Mouse (Mus musculus) hindbrain, embryonic 12.5 days (tissue): ENCODE data around the gene Gm37240. TPM values are rescaled to one million over a fixed set of nuclear protein-coding genes. Genes with fewer than 3 reads are reported as not detected.
A peak's percentile ranks its signal among the peaks of the same experiment; 100 is the strongest.

ENCODE experiments used
- ATAC-seq: fragments of 200-750 bp; cut with Nextera tagmentation; 2 replicates; pipeline ENCODE4 v1.8.0; 2017; ENCODE audit warnings: moderate TSS enrichment; ENCODE audit not compliant: low FRiP score
- H3K27ac ChIP-seq: fragments of 300-500 bp; sonication (generic); 2 replicates; pipeline ENCODE4 v1.5.1; 2016; ENCODE audit warnings: mild to moderate bottlenecking
- H3K27me3 ChIP-seq: fragments of 300-500 bp; sonication (generic); 2 replicates; pipeline ENCODE4 v1.6.1; 2016; ENCODE audit warnings: mild to moderate bottlenecking
- H3K36me3 ChIP-seq: fragments of 300-500 bp; sonication (generic); 2 replicates; pipeline ENCODE4 v1.6.1; 2016; ENCODE audit warnings: mild to moderate bottlenecking
- H3K4me1 ChIP-seq: fragments of 300-500 bp; sonication (generic); 2 replicates; pipeline ENCODE4 v1.6.1; 2016
- H3K4me2 ChIP-seq: fragments of 300-500 bp; sonication (generic); replicated peaks from 2 replicates; pipeline ENCODE4 v1.6.1; 2016; ENCODE audit warnings: mild to moderate bottlenecking
- H3K4me3 ChIP-seq: fragments of 300-500 bp; sonication (generic); 2 replicates; pipeline ENCODE4 v1.5.1; 2016; ENCODE audit warnings: mild to moderate bottlenecking
- H3K9ac ChIP-seq: fragments of 300-500 bp; sonication (generic); 2 replicates; pipeline ENCODE4 v1.6.1; 2016; ENCODE audit warnings: mild to moderate bottlenecking, moderate library complexity
- H3K9me3 ChIP-seq: fragments of 300-500 bp; sonication (generic); replicated peaks from 2 replicates; pipeline ENCODE4 v1.6.1; 2016; ENCODE audit warnings: mild to moderate bottlenecking
- WGBS: fragments of 180-500 bp; shearing (Covaris S2); methylation state at CpG from one replicate; pipeline ENCODE4 v1.1.7; 2016; 5-methylcytosine and 5-hydroxymethylcytosine counted together
- polyA plus RNA-seq: library from polyadenylated mRNA; unstranded; fragments of >200 nt; fragmentation: Nextera tagmentation; extraction: Ambion mirVana; gene quantifications from 2 replicates; pipeline ENCODE4 v1.2.1, GENCODE M21; 2016

Gm37240 gene
- polyA plus RNA-seq, 1 experiment from 2014 or later, result 3.3 TPM

GRCm38 (mm10) chr3:84712941-84713340 lies 1174.4 kb downstream of the Gm37240 start:
- no peak overlapping the region for H3K9ac ChIP-seq
- no peaks in the 10 kb centered on the region for H3K27me3 ChIP-seq
- H3K4me1 ChIP-seq, result no peaks in the 10 kb centered on the region
- no peak for ATAC-seq
- no peaks in the 10 kb centered on the region for H3K36me3 ChIP-seq
- H3K4me3 ChIP-seq, result no peak overlapping the region
- 44% methylated on average over 2 of the region's 2 CpGs for WGBS
- no peaks in the 10 kb centered on the region for H3K9me3 ChIP-seq
- H3K27ac ChIP-seq, result no peak overlapping the region
- H3K4me2 ChIP-seq, result no peak overlapping the region

GRCm38 (mm10) chr3:84710723-84711122 lies 1176.6 kb downstream of the Gm37240 start:
- Histone ChIP-seq H3K4me1 (no peaks in the 10 kb centered on the region), H3K27me3 (no peaks in the 10 kb centered on the region), H3K4me2 (no peak overlapping the region), H3K4me3 (no peak overlapping the region), H3K9ac (no peak overlapping the region), H3K36me3 (no peaks in the 10 kb centered on the region), H3K9me3 (no peaks in the 10 kb centered on the region), H3K27ac (no peak overlapping the region)
- WGBS, result 80% methylated on average over 4 of the region's 4 CpGs
- no peak for ATAC-seq

- Histone ChIP-seq H3K4me1 (no peaks in the 10 kb centered on the region), H3K4me2 (no peak overlapping the region), H3K27ac (no peak overlapping the region), H3K4me3 (no peak overlapping the region), H3K9me3 (no peaks in the 10 kb centered on the region), H3K27me3 (no peaks in the 10 kb centered on the region), H3K36me3 (no peaks in the 10 kb centered on the region), H3K9ac (no peak overlapping the region)
- no peak for ATAC-seq
- WGBS, result 93% methylated on average over 8 of the region's 8 CpGs
Measured at GRCm38 (mm10) chr3:84709967-84710366, 1177.4 kb downstream of the Gm37240 start.

- no peak overlapping the region for H3K4me3 ChIP-seq
- ATAC-seq, result no peak
- H3K27ac ChIP-seq, result no peak overlapping the region
- WGBS, result 85% methylated on average over 8 of the region's 8 CpGs
- no peak overlapping the region for H3K9ac ChIP-seq
- H3K4me2 ChIP-seq, result no peak overlapping the region
- no peaks in the 10 kb centered on the region for H3K27me3 ChIP-seq
- no peaks in the 10 kb centered on the region for H3K9me3 ChIP-seq
- H3K36me3 ChIP-seq, result no peaks in the 10 kb centered on the region
- no peaks in the 10 kb centered on the region for H3K4me1 ChIP-seq
Measured at GRCm38 (mm10) chr3:84709100-84709499, 1178.2 kb downstream of the Gm37240 start.

- H3K4me3 ChIP-seq, result no peak overlapping the region
- no peak for ATAC-seq
Measured at GRCm38 (mm10) chr3:84708469-84708868, 1178.8 kb downstream of the Gm37240 start.

GRCm38 (mm10) chr3:84705224-84705623 lies 1182.1 kb downstream of the Gm37240 start:
- no peak overlapping the region for H3K27ac ChIP-seq
- no peak overlapping the region for H3K9ac ChIP-seq
- H3K4me3 ChIP-seq, result no peak overlapping the region
- no peaks in the 10 kb centered on the region for H3K27me3 ChIP-seq
- H3K4me1 ChIP-seq, result peaks cover 6% of the 10 kb centered on the region; the same call in 1 of the 2 replicates
- H3K36me3 ChIP-seq, result no peaks in the 10 kb centered on the region
- WGBS, result 85% methylated on average over 9 of the region's 9 CpGs
- no peaks in the 10 kb centered on the region for H3K9me3 ChIP-seq
- ATAC-seq, result no peak
- H3K4me2 ChIP-seq, result no peak overlapping the region

More at GRCm38 (mm10) chr3:84708469-84708868, 1178.8 kb downstream of the Gm37240 start:
- Histone ChIP-seq H3K4me2 (no peak overlapping the region), H3K36me3 (no peaks in the 10 kb centered on the region), H3K4me1 (no peaks in the 10 kb centered on the region), H3K27me3 (no peaks in the 10 kb centered on the region), H3K9me3 (no peaks in the 10 kb centered on the region), H3K27ac (no peak overlapping the region), H3K9ac (no peak overlapping the region)
- WGBS, result 79% methylated on average over 10 of the region's 10 CpGs

GRCm38 (mm10) chr3:84703083-84703810 lies 1184.1 kb downstream of the Gm37240 start:
- H3K4me1 ChIP-seq, result peaks cover 6% of the 10 kb centered on the region; the same call in 1 of the 2 replicates
- no peak overlapping the region for H3K4me2 ChIP-seq
- no peak overlapping the region for H3K9ac ChIP-seq
- 73% methylated on average over 11 of the region's 11 CpGs for WGBS
- H3K36me3 ChIP-seq, result no peaks in the 10 kb centered on the region
- H3K27ac ChIP-seq, result no peak overlapping the region
- ATAC-seq, result no peak
- no peaks in the 10 kb centered on the region for H3K27me3 ChIP-seq
- H3K4me3 ChIP-seq, result no peak overlapping the region
- no peaks in the 10 kb centered on the region for H3K9me3 ChIP-seq

GRCm38 (mm10) chr3:84701964-84702363 lies 1185.4 kb downstream of the Gm37240 start:
- H3K27me3 ChIP-seq, result no peaks in the 10 kb centered on the region; the same call in 1 of the 2 replicates
- H3K4me2 ChIP-seq, result no peak overlapping the region
- H3K9me3 ChIP-seq, result no peaks in the 10 kb centered on the region
- no peak for ATAC-seq
- no peak overlapping the region for H3K4me3 ChIP-seq
- H3K4me1 ChIP-seq, result peaks cover 6% of the 10 kb centered on the region; the same call in 1 of the 2 replicates
- WGBS, result 72% methylated on average over 5 of the region's 5 CpGs
- no peaks in the 10 kb centered on the region for H3K36me3 ChIP-seq
- no peak overlapping the region for H3K9ac ChIP-seq
- no peak overlapping the region for H3K27ac ChIP-seq

- Histone ChIP-seq H3K4me3 (no peak overlapping the region), H3K27me3 (no peaks in the 10 kb centered on the region; the same call in 1 of the 2 replicates), H3K27ac (no peak overlapping the region), H3K36me3 (no peaks in the 10 kb centered on the region), H3K4me1 (peaks cover 8% of the 10 kb centered on the region), H3K4me2 (no peak overlapping the region), H3K9ac (no peak overlapping the region), H3K9me3 (no peaks in the 10 kb centered on the region)
- ATAC-seq, result no peak
- WGBS, result 85% methylated on average over 2 of the region's 2 CpGs
Measured at GRCm38 (mm10) chr3:84701509-84701908, 1185.8 kb downstream of the Gm37240 start.

GRCm38 (mm10) chr3:84696428-84696917 lies 1190.8 kb downstream of the Gm37240 start:
- H3K9me3 ChIP-seq, result no peaks in the 10 kb centered on the region
- H3K4me3 ChIP-seq, result no peak overlapping the region
- peak overlapping the region; percentile 15; the same call in 1 of the 2 replicates for H3K4me2 ChIP-seq
- H3K27ac ChIP-seq, result no peak overlapping the region; the same call in 1 of the 2 replicates
- H3K27me3 ChIP-seq, result no peaks in the 10 kb centered on the region; the same call in 1 of the 2 replicates
- no peak for ATAC-seq
- H3K36me3 ChIP-seq, result no peaks in the 10 kb centered on the region
- peaks cover 12% of the 10 kb centered on the region for H3K4me1 ChIP-seq
- no peak overlapping the region for H3K9ac ChIP-seq
- WGBS, result 44% methylated on average over 18 of the region's 18 CpGs

GRCm38 (mm10) chr3:84695867-84696361 lies 1191.4 kb downstream of the Gm37240 start:
- H3K9ac ChIP-seq, result no peak overlapping the region
- ATAC-seq, result 0 out of 2 replicates have a peak, but pooled peaks have one; percentile 4

GRCm38 (mm10) chr3:84695418-84695817 lies 1191.9 kb downstream of the Gm37240 start:
- Histone ChIP-seq H3K27ac (no peak overlapping the region), H3K36me3 (no peaks in the 10 kb centered on the region), H3K4me2 (no peak overlapping the region), H3K27me3 (no peaks in the 10 kb centered on the region; the same call in 1 of the 2 replicates), H3K4me3 (no peak overlapping the region), H3K4me1 (peaks cover 13% of the 10 kb centered on the region), H3K9ac (no peak overlapping the region), H3K9me3 (no peaks in the 10 kb centered on the region)
- WGBS, result 68% methylated on average over 9 of the region's 9 CpGs
- ATAC-seq, result 0 out of 2 replicates have a peak, but pooled peaks have one; percentile 29

More at GRCm38 (mm10) chr3:84695867-84696361, 1191.4 kb downstream of the Gm37240 start:
- H3K36me3 ChIP-seq, result no peaks in the 10 kb centered on the region
- no peak overlapping the region for H3K4me2 ChIP-seq
- H3K4me1 ChIP-seq, result peaks cover 12% of the 10 kb centered on the region
- no peaks in the 10 kb centered on the region; the same call in 1 of the 2 replicates for H3K27me3 ChIP-seq
- 76% methylated on average over 9 of the region's 9 CpGs for WGBS
- no peak overlapping the region; the same call in 1 of the 2 replicates for H3K27ac ChIP-seq
- no peak overlapping the region for H3K4me3 ChIP-seq
- H3K9me3 ChIP-seq, result no peaks in the 10 kb centered on the region
